ENCODE assay signal across 9 mouse cellular contexts in genomic region chr13:52817991-52818491, GRCm38 (mm10).
DNase-seq lines count a peak whose midpoint lies in the region; ATAC-seq lines count a peak whose summit lies in the region.
"Had no signal": no experiment of that assay in that cellular context is flagged by ENCODE, and none has a peak within 500 bp of the region (broad histone marks: within the 10 kb centered on the region; RNA-seq: fewer than 3 reads in every experiment).

No protein-coding gene starts in this region.

- no peak for DNase-seq in hindbrain, embryonic 10.5 days (ENCODE audit: low spot score)
- no peak for DNase-seq in embryonic facial prominence, embryonic 10.5 days (ENCODE audit: low spot score)
- DNase-seq in heart, postnatal 10 days: peak; percentile 28 to 29
- peak; percentile 37 to 87 for DNase-seq in left cerebral cortex, adult 8-10 months (ENCODE audit: low spot score in 2 of 2)
- DNase-seq in urinary bladder, postnatal 36 days (ENCODE audit: low spot score in 2 of 2): no peak
- no peak for DNase-seq in B cell, adult 2 months

- no peaks in the 10 kb centered on the region for H3K9me3 ChIP-seq in hindbrain, embryonic 16.5 days (ENCODE audit: control insufficient read depth, low read length)
- no peaks in the 10 kb centered on the region for H3K9me3 ChIP-seq in hindbrain, embryonic 10.5 days
- H3K9me3 ChIP-seq in embryonic facial prominence, embryonic 10.5 days: no peaks in the 10 kb centered on the region
- H3K9me3 ChIP-seq in stomach, embryonic 15.5 days: no peaks in the 10 kb centered on the region

- WGBS in hindbrain, embryonic 16.5 days: 49% methylated on average over 6 of the region's 6 CpGs
- 71% methylated on average over 6 of the region's 6 CpGs for WGBS in hindbrain, embryonic 10.5 days
- WGBS in embryonic facial prominence, embryonic 10.5 days: 55% methylated on average over 6 of the region's 6 CpGs
- 36% methylated on average over 6 of the region's 6 CpGs for WGBS in stomach, embryonic 15.5 days

- intact Hi-C loops in heart, postnatal 10 days (cut with DNase I): no loop called here

- ATAC-seq in hindbrain, embryonic 16.5 days: 0 out of 2 replicates have a peak, but pooled peaks have one; percentile 35
- no peak for ATAC-seq in stomach, embryonic 15.5 days (ENCODE audit: insufficient read depth, low FRiP score, low read depth)

- H3K4me3 ChIP-seq in hindbrain, embryonic 16.5 days (ENCODE audit: low read length): no peak overlapping the region
- H3K4me3 ChIP-seq in hindbrain, embryonic 10.5 days: no peak overlapping the region
- no peak overlapping the region for H3K4me3 ChIP-seq in embryonic facial prominence, embryonic 10.5 days
- no peak overlapping the region for H3K4me3 ChIP-seq in stomach, embryonic 15.5 days (replicated peaks)

- no peaks in the 10 kb centered on the region for H3K27me3 ChIP-seq in hindbrain, embryonic 16.5 days (replicated peaks; ENCODE audit: control insufficient read depth, insufficient read depth, low read length)
- peaks cover 25% of the 10 kb centered on the region for H3K27me3 ChIP-seq in hindbrain, embryonic 10.5 days (ENCODE audit: insufficient read depth, poor library complexity, severe bottlenecking)
- H3K27me3 ChIP-seq in embryonic facial prominence, embryonic 10.5 days (replicated peaks; ENCODE audit: low read depth, poor library complexity, severe bottlenecking): 0 out of 2 replicates have a peak, but pooled peaks cover 9% of the 10 kb centered on the region
- H3K27me3 ChIP-seq in stomach, embryonic 15.5 days (replicated peaks): no peaks in the 10 kb centered on the region

- no peaks in the 10 kb centered on the region for H3K36me3 ChIP-seq in hindbrain, embryonic 16.5 days (ENCODE audit: control insufficient read depth, insufficient read depth, low read length)
- no peaks in the 10 kb centered on the region for H3K36me3 ChIP-seq in hindbrain, embryonic 10.5 days
- H3K36me3 ChIP-seq in embryonic facial prominence, embryonic 10.5 days (replicated peaks): no peaks in the 10 kb centered on the region
- H3K36me3 ChIP-seq in stomach, embryonic 15.5 days: no peaks in the 10 kb centered on the region
- H3K36me3 ChIP-seq: G1E had no signal

- H3K27ac ChIP-seq in hindbrain, embryonic 16.5 days (ENCODE audit: low read depth, low read length): no peak overlapping the region
- no peak overlapping the region for H3K27ac ChIP-seq in hindbrain, embryonic 10.5 days
- peak overlapping the region; percentile 44; the same call in 1 of the 2 replicates for H3K27ac ChIP-seq in embryonic facial prominence, embryonic 10.5 days (replicated peaks)
- peak overlapping the region; percentile 86 for H3K27ac ChIP-seq in stomach, embryonic 15.5 days

- H3K4me1 ChIP-seq in hindbrain, embryonic 16.5 days (ENCODE audit: control insufficient read depth, insufficient read depth, low read depth, low read length): peaks cover 15% of the 10 kb centered on the region
- H3K4me1 ChIP-seq in hindbrain, embryonic 10.5 days (replicated peaks): peaks cover 63% of the 10 kb centered on the region
- H3K4me1 ChIP-seq in embryonic facial prominence, embryonic 10.5 days: peaks cover 65% of the 10 kb centered on the region
- H3K4me1 ChIP-seq in stomach, embryonic 15.5 days: peaks cover 43% of the 10 kb centered on the region

- no peak overlapping the region for H3K4me2 ChIP-seq in hindbrain, embryonic 16.5 days (ENCODE audit: low read length)
- H3K4me2 ChIP-seq in stomach, embryonic 15.5 days: 0 out of 2 replicates have a peak overlapping the region, but pooled peaks have one; percentile 16

- no peak overlapping the region for H3K9ac ChIP-seq in hindbrain, embryonic 16.5 days (ENCODE audit: low read depth, low read length)
- no peak overlapping the region for H3K9ac ChIP-seq in stomach, embryonic 15.5 days

Comparison
In these comparisons a context has a peak if more than half of its experiments do, and no peak if none do; other contexts are left out.
1. H3K27ac ChIP-seq: peak in embryonic facial prominence, embryonic 10.5 days (single experiment) and stomach, embryonic 15.5 days (single experiment); none in hindbrain, embryonic 16.5 days (single experiment) and hindbrain, embryonic 10.5 days (single experiment).
2. DNase-seq: peak in heart, postnatal 10 days (2 of 2) and left cerebral cortex, adult 8-10 months (2 of 2); none in hindbrain, embryonic 10.5 days (single experiment), embryonic facial prominence, embryonic 10.5 days (single experiment), urinary bladder, postnatal 36 days (0 of 2) and B cell, adult 2 months (0 of 2).